Mouse (Mus musculus) gastrocnemius, postnatal 10 days (tissue): ENCODE measurements at regions not wholly inside any gene's neighbourhood (a gene's known extent, or its start where the extent isn't known, plus 50 kb on each side); places are given as distances from the start of the nearest gene placed in this dataset.

Experiments used
- DNase-seq: peaks from one replicate; pipeline ENCODE4 v3.0.0; 2021; ENCODE audit warnings: mixed read lengths

GRCm38 (mm10) chr3:15118634-15119356 is 213.3 kb downstream of the Gm9733 start:
- DNase-seq, result no peak

- no peak for DNase-seq
Measured at GRCm38 (mm10) chr3:15126736-15127135, 205.4 kb downstream of the Gm9733 start.

GRCm38 (mm10) chr3:15128370-15128769 is 203.7 kb downstream of the Gm9733 start:
- no peak for DNase-seq

- DNase-seq, result no peak
Measured at GRCm38 (mm10) chr3:15128960-15129359, 203.1 kb downstream of the Gm9733 start.

- no peak for DNase-seq
Measured at GRCm38 (mm10) chr3:15129729-15130369, 202.3 kb downstream of the Gm9733 start.

GRCm38 (mm10) chr3:15132136-15132535 is 200.0 kb downstream of the Gm9733 start:
- no peak for DNase-seq

GRCm38 (mm10) chr3:15139550-15139949 is 192.6 kb downstream of the Gm9733 start:
- no peak for DNase-seq

- DNase-seq, result no peak
Measured at GRCm38 (mm10) chr3:15153710-15154109, 178.4 kb downstream of the Gm9733 start.

GRCm38 (mm10) chr3:15154153-15154552 is 177.9 kb downstream of the Gm9733 start:
- DNase-seq, result peak; percentile 14

- no peak for DNase-seq
Measured at GRCm38 (mm10) chr3:15156681-15157080, 175.4 kb downstream of the Gm9733 start.

GRCm38 (mm10) chr3:15157842-15158241 is 174.3 kb downstream of the Gm9733 start:
- DNase-seq, result no peak

GRCm38 (mm10) chr3:15158926-15159325 is 173.2 kb downstream of the Gm9733 start:
- no peak for DNase-seq

- DNase-seq, result no peak
Measured at GRCm38 (mm10) chr3:15159965-15160714, 172.0 kb downstream of the Gm9733 start.

- no peak for DNase-seq
Measured at GRCm38 (mm10) chr3:15175811-15176210, 156.3 kb downstream of the Gm9733 start.

- DNase-seq, result no peak
Measured at GRCm38 (mm10) chr3:15179079-15179812, 152.9 kb downstream of the Gm9733 start.

GRCm38 (mm10) chr3:15181111-15181510 is 151.0 kb downstream of the Gm9733 start:
- DNase-seq, result no peak

- DNase-seq, result no peak
Measured at GRCm38 (mm10) chr3:15186731-15187130, 145.4 kb downstream of the Gm9733 start.

- peak; percentile 59 for DNase-seq
Measured at GRCm38 (mm10) chr3:15194362-15194761, 137.7 kb downstream of the Gm9733 start.

- no peak for DNase-seq
Measured at GRCm38 (mm10) chr3:15196101-15196500, 136.0 kb downstream of the Gm9733 start.

GRCm38 (mm10) chr3:15198086-15198485 is 134.0 kb downstream of the Gm9733 start:
- no peak for DNase-seq

- DNase-seq, result no peak
Measured at GRCm38 (mm10) chr3:15200309-15200708, 131.8 kb downstream of the Gm9733 start.

- no peak for DNase-seq
Measured at GRCm38 (mm10) chr3:15200990-15201389, 131.1 kb downstream of the Gm9733 start.

GRCm38 (mm10) chr3:15202760-15203159 is 129.3 kb downstream of the Gm9733 start:
- no peak for DNase-seq
